Mouse (Mus musculus) 416B (cell line): ENCODE data around the gene Col27a1.

Source experiments
- DNase-seq: peaks from one replicate; pipeline ENCODE4 v3.0.0; 2011; ENCODE audit warnings: low read depth

Gene Col27a1

DNA sequence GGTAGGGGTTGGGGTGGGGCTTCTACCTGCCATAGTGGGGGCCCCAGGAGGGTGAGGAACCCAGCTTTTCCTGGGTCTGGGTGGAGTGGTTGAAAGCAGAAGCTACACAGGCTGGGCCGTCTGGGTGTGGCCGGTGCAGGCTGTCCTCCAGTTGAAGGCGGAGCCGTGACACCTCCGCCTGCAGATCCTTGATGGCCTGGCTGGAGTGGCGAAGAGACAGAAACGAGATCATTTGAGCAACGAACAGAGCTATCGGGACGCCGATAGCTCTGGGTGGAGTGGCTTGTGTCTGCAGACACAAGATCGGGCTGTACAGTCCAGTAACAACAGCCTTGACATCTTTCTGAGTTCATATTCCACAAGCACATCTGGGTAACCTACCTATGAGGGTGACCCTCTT is 160.5 kb downstream of the Col27a1 start:
- DNase-seq = no peak

DNA sequence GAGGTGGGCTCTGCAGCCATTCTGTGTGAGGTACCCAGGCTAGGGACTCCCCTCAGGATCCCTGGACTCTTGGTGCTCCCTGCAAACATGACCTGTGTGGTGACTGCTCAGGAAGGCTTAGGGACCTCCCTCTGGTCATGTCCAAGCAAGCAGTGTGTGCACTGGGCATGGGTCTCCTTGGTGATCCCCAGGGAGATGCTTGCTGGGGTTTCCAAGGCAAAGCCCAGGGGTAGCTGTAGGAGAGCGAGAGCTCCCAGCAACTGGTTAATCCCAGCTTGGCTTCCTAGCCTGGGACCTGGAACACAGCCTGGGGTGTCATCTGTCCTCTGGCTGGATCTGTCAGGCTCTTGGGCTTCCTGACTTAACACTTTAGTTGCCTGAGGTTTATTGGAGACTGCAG is 161.6 kb downstream of the Col27a1 start:
- no peak for DNase-seq

DNA sequence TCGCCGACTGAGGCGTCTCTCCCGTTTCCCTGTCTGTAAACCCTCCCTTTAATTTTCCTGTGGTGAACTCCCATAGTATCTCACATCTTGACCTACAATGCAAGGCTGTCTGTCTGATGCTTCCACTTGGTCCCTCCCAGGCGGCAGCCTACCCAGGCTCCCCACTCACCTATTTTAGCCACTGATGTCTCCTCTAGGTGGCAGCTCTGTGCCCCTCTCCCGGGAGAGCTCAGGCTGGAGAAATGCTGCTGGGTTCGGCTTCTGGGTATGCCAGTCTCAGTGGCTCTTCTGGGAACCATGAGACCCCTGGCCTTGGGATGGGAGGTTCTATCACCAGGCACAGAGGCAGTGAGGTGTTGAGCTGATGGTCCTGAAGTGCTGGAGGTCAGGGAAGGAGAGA is 163.7 kb downstream of the Col27a1 start:
- DNase-seq = no peak

DNA sequence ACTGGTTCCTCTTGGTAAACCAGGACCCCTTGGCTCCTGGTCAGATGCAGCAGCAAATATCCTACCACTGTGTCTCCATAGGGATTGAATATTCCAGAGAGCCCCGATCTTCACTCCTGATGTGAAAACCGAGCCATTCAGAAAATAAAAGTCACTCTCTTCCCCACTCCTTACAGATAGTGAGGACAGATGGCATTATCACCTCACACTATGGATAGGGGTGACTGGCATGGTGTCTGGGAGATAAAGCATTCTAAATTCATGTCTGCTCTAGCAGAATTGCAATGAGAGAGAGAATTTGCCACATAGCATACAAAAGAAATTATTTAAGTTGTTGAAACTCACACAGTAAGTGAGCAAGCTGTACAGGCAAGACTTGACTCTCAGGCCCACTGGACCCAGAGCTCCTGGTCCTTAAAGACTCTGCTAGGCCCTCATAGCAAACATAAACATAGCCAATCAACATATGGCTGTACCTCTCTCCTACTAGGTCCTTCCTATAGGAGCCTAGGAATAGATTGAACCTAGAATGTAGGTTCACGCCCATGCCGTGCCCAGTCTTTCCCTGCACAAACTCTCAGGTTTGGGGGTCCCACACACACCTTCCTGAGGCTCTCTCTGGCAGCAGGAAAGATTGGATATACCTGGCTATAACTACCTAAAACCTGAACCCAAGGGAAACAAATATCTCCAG is 169.0 kb downstream of the Col27a1 start:
- DNase-seq = no peak

DNA sequence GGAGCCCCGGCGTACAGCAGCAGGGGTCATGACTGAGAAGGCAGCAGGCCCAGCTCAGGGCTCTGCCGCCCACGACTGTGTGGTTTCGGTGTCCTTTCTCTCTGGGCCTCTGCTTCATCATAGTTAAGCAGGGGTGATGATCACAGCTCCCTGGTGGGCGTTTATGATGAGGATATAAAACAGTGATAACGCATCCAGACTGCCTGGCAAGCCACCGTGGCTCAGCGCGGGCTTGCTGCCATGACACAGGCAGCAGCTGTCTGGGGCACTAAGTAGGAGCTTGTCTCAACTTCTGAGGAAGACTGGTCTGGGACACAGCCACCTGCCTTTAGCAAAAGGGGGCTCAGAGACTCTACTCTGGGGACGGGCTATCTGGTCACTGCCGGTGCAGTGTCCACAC is 169.7 kb downstream of the Col27a1 start:
- DNase-seq = no peak

DNA sequence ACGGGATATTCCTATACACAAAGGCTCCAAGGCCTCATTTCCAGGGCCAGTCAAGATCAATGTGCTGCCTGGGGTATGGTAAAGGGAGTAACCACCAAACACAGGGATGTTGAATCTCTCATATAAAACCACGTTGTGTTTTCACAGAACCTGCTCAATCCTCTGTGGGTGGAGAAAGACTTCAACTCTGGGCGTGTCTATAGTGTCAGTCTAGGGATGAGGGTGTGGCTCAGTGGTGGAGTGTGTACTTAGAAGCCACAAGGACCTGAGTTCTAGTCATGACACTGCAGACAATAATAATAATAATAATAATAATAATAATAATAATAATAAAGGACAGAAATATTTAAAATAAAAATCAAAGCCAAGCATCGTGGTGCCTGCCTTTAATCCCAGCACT is 170.5 kb downstream of the Col27a1 start:
- no peak for DNase-seq
